Comparison of ENCODE assay signal across 8 mouse cellular contexts in genomic region chrX:59567695-59568431, GRCm38 (mm10). TPM values are rescaled to one million over a fixed set of nuclear protein-coding genes. Genes with fewer than 3 reads are reported as not detected.
DNase-seq lines count a peak whose midpoint lies in the region; ATAC-seq and TF ChIP-seq lines count a peak whose summit lies in the region.

Gene Fgf13 (minus strand): TSS chrX:59568071.

- DNase-seq in layer of hippocampus, adult 11-12 months (ENCODE audit: low spot score), result peak; percentile 7
- no peak for DNase-seq in layer of hippocampus, adult 9-10 months (ENCODE audit: low spot score)
- DNase-seq in embryo, embryonic 9.5 days (ENCODE audit: extremely low spot score), result peak; percentile 32
- DNase-seq in natural killer cell, adult 2 months (ENCODE audit: low spot score in 2 of 2), result peak; percentile 26 to 27
- DNase-seq in thymus, adult 2 months, result peak; percentile 43

- no peaks in the 10 kb centered on the region for H3K36me3 ChIP-seq in intestine, embryonic 16.5 days (ENCODE audit: control insufficient read depth, insufficient read depth, low read length)
- no peaks in the 10 kb centered on the region for H3K36me3 ChIP-seq in limb, embryonic 15.5 days
- H3K36me3 ChIP-seq in thymus, adult 2 months (ENCODE audit: control insufficient read depth, insufficient read depth, low read length), result no peaks in the 10 kb centered on the region

- H3K27me3 ChIP-seq in intestine, embryonic 16.5 days (replicated peaks; ENCODE audit: control insufficient read depth, insufficient read depth, low read length), result no peaks in the 10 kb centered on the region
- peaks cover 24% of the 10 kb centered on the region; the same call in 1 of the 2 replicates for H3K27me3 ChIP-seq in limb, embryonic 15.5 days
- H3K27me3 ChIP-seq in thymus, adult 2 months (ENCODE audit: control insufficient read depth, insufficient read depth, low read length), result no peaks in the 10 kb centered on the region

- no peak for TF ChIP-seq CTCF in thymus, adult 2 months (IDR thresholded peaks at IDR 0.05; ENCODE audit: borderline replicate concordance, control insufficient read depth, extremely low read depth, insufficient read depth, low read length, poor library complexity)

- H3K9ac ChIP-seq in intestine, embryonic 16.5 days (ENCODE audit: low read depth, low read length), result peak within 1 kb of the TSS; percentile 53
- H3K9ac ChIP-seq in limb, embryonic 15.5 days, result peak within 1 kb of the TSS; percentile 17; the same call in 1 of the 2 replicates

- peak within 1 kb of the TSS; percentile 50 for H3K4me3 ChIP-seq in intestine, embryonic 16.5 days (ENCODE audit: low read length)
- peak within 1 kb of the TSS; percentile 49 for H3K4me3 ChIP-seq in limb, embryonic 15.5 days
- H3K4me3 ChIP-seq in thymus, adult 2 months (ENCODE audit: control insufficient read depth, insufficient read depth, low read length), result peak within 1 kb of the TSS; percentile 60

- peak within 1 kb of the TSS; percentile 74 for H3K4me2 ChIP-seq in intestine, embryonic 16.5 days (ENCODE audit: low read depth, low read length)
- peak within 1 kb of the TSS; percentile 64 for H3K4me2 ChIP-seq in limb, embryonic 15.5 days

- TF ChIP-seq POLR2A in thymus, adult 2 months (IDR thresholded peaks at IDR 0.05; ENCODE audit: control insufficient read depth, extremely low read depth, insufficient read depth, low read length, poor library complexity), result no peak

- no peak within 1 kb of the TSS for H3K27ac ChIP-seq in intestine, embryonic 16.5 days (ENCODE audit: low read length)
- peak within 1 kb of the TSS; percentile 75 for H3K27ac ChIP-seq in limb, embryonic 15.5 days
- H3K27ac ChIP-seq in thymus, adult 2 months (ENCODE audit: control insufficient read depth, insufficient read depth, low read length), result peak within 1 kb of the TSS; percentile 9; the same call in 1 of the 2 replicates

- 17% methylated on average over 38 of the region's 47 CpGs for WGBS in intestine, embryonic 16.5 days
- WGBS in limb, embryonic 15.5 days, result 15% methylated on average over 38 of the region's 47 CpGs
- 1% methylated on average over 39 of the region's 47 CpGs for WGBS in thymus, adult 2 months

- ATAC-seq in granulocyte monocyte progenitor cell, adult 5-6 weeks (replicated peaks; ENCODE audit: poor library complexity, severe bottlenecking), result peak; percentile 79
- ATAC-seq in intestine, embryonic 16.5 days, result peak; percentile 57
- no peak for ATAC-seq in limb, embryonic 15.5 days (ENCODE audit: insufficient number of reproducible peaks, low FRiP score, low TSS enrichment, low read depth)

- H3K4me1 ChIP-seq in intestine, embryonic 16.5 days (ENCODE audit: control insufficient read depth, insufficient read depth, low read length), result no peaks in the 10 kb centered on the region
- 0 out of 2 replicates have a peak, but pooled peaks cover 6% of the 10 kb centered on the region for H3K4me1 ChIP-seq in limb, embryonic 15.5 days
- H3K4me1 ChIP-seq in thymus, adult 2 months (replicated peaks; ENCODE audit: control insufficient read depth, insufficient read depth, low read length), result peaks cover 10% of the 10 kb centered on the region

- H3K9me3 ChIP-seq in intestine, embryonic 16.5 days (ENCODE audit: control insufficient read depth, low read length), result no peaks in the 10 kb centered on the region
- no peaks in the 10 kb centered on the region for H3K9me3 ChIP-seq in limb, embryonic 15.5 days

RNA-seq across cellular contexts. Expression of gene Fgf13, which starts in this region (rescaled TPM):
- total RNA-seq in granulocyte monocyte progenitor cell, adult 5-6 weeks (2014; fragmentation: Nextera tagmentation), result not detected in 2 replicates
- 1.2 TPM in 1 of 2 replicates, not detected in the other for total RNA-seq in granulocyte monocyte progenitor cell, adult 5-6 weeks (2017)
- polyA plus RNA-seq in intestine, embryonic 16.5 days (2015; fragmentation: Nextera tagmentation; extraction: Ambion mirVana), result 26.2 and 27.7 TPM in 2 replicates
- polyA plus RNA-seq in limb, embryonic 15.5 days (2015; fragmentation: Nextera tagmentation; extraction: Ambion mirVana), result 17.2 and 24.9 TPM in 2 replicates
- 8.3 and 10.7 TPM in 2 replicates for polyA plus RNA-seq in thymus, adult 2 months (2012; rRNA removed)
